Mouse (Mus musculus) retina, postnatal 7 days (tissue): ENCODE measurements around the gene Nxf7.
"Not testable (repeated sequence)": the region's sequence is repeated elsewhere in the genome, so short reads cannot be mapped to it uniquely, and the experiment has no call there.

Experiments used
- DNase-seq: peaks from one replicate; pipeline ENCODE4 v3.0.0-alpha.2; 2012; ENCODE audit warnings: low read depth, low spot score

The Nxf7 gene

GRCm38 (mm10) chrX:135598677-135599076, at the start of gene Nxf7:
Gene Nxf7 (minus strand): TSS chrX:135598777.
- DNase-seq: no peak

GRCm38 (mm10) chrX:135627605-135628004, 29.0 kb upstream of the Nxf7 start, which contains the start of gene Prame:
Gene Prame (minus strand): TSS chrX:135627705.
- DNase-seq: no peak

- DNase-seq: peak; percentile 17
These were observed 2.9 kb upstream of the Nxf7 start for GRCm38 (mm10) chrX:135601298-135602029.

GRCm38 (mm10) chrX:135598096-135598495, 481 bp downstream of the Nxf7 start:
- no peak for DNase-seq

- no peak for DNase-seq
These were observed 22.2 kb downstream of the Nxf7 start for GRCm38 (mm10) chrX:135576412-135576811.

- DNase-seq: not testable (repeated sequence)
These were observed 23.5 kb downstream of the Nxf7 start for GRCm38 (mm10) chrX:135574958-135575628.

- not testable (repeated sequence) for DNase-seq
These were observed 24.2 kb downstream of the Nxf7 start for GRCm38 (mm10) chrX:135574261-135574957.

GRCm38 (mm10) chrX:135569467-135569866, 29.1 kb downstream of the Nxf7 start:
- DNase-seq: peak; percentile 34

GRCm38 (mm10) chrX:135564934-135565333, 33.6 kb downstream of the Nxf7 start:
- not testable (repeated sequence) for DNase-seq

GRCm38 (mm10) chrX:135562841-135563240, 35.7 kb downstream of the Nxf7 start:
- DNase-seq: no peak

- DNase-seq: not testable (repeated sequence)
These were observed 36.9 kb downstream of the Nxf7 start for GRCm38 (mm10) chrX:135561693-135562092.

- not testable (repeated sequence) for DNase-seq
These were observed 37.6 kb downstream of the Nxf7 start for GRCm38 (mm10) chrX:135560933-135561332.

GRCm38 (mm10) chrX:135559665-135560064, 38.9 kb downstream of the Nxf7 start:
- not testable (repeated sequence) for DNase-seq
